Mouse (Mus musculus): ENCODE measurements around the gene Srcin1.

DNA sequence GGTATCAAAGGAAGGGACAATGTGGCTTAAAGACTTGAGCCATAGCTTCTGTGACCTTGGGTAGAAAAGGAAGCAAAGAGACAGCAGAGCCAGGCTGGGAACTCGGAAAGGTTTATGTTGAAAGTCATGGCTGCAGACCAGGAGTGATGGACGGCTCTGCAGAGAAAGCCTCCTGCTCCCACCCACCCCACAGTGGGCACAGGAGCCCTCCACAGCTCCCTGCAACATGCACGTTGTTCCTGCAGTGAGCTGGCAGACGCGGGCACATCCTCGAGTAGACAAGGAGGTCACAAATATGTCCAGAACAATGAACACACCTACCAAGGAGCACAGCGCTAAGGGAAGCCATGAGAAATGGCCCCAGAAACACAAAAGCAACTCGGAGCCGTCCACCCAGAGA lies 32.1 kb downstream of the Srcin1 start:
- TF ChIP-seq CTCF (IDR thresholded peaks at IDR 0.05; ENCODE audit: control insufficient read depth, insufficient read depth, insufficient read length) (no peak), USF1 (IDR thresholded peaks at IDR 0.05; ENCODE audit: low read depth) (no peak), MYOG (IDR thresholded peaks at IDR 0.05; ENCODE audit: control insufficient read depth, extremely low read depth, insufficient read length) (no peak), MYOD1 (IDR thresholded peaks at IDR 0.05; ENCODE audit: control insufficient read depth, insufficient read length, low read depth) (no peak), MAX (IDR thresholded peaks at IDR 0.05) (no peak), FOSL1 (IDR thresholded peaks at IDR 0.05; ENCODE audit: insufficient read depth, low read length, poor library complexity, severe bottlenecking) (no peak), CEBPB (IDR thresholded peaks at IDR 0.05; ENCODE audit: low read depth) (no peak)

Measured in C2C12 (cell line).